Mouse (Mus musculus) T-helper 2 cell (primary cell): ENCODE measurements at regions not wholly inside any gene's neighbourhood (a gene's known extent, or its start where the extent isn't known, plus 50 kb on each side); places are given as distances from the start of the nearest gene placed in this dataset.
"Not testable (repeated sequence)": the region's sequence is repeated elsewhere in the genome, so short reads cannot be mapped to it uniquely, and the experiment has no call there.

Experiments used
- in situ Hi-C: fragments of 300-600 bp; cut with MboI, MseI; formaldehyde crosslinking; loops from one replicate; pipeline ENCODE4 v1.15.1; 2025; ENCODE audit warnings: high pct_unique_total_duplicates

- in situ Hi-C loops: no loop called here
Observed at GRCm38 (mm10) chr9:9606322-9606721, 367.4 kb upstream of the Arhgap42 start.

- in situ Hi-C loops: no loop called here
Observed at GRCm38 (mm10) chr9:9591263-9591662, 352.4 kb upstream of the Arhgap42 start.

- in situ Hi-C loops: no loop called here
Observed at GRCm38 (mm10) chr9:9583011-9583605, 344.2 kb upstream of the Arhgap42 start.

- in situ Hi-C loops: no loop called here
Observed at GRCm38 (mm10) chr9:9582301-9583010, 343.6 kb upstream of the Arhgap42 start.

GRCm38 (mm10) chr9:9568040-9568649 lies 329.2 kb upstream of the Arhgap42 start:
- in situ Hi-C loops: no loop called here

GRCm38 (mm10) chr9:9564551-9564950 lies 325.6 kb upstream of the Arhgap42 start:
- in situ Hi-C loops: no loop called here

GRCm38 (mm10) chr9:9548657-9549056 lies 309.8 kb upstream of the Arhgap42 start:
- in situ Hi-C loops: no loop called here

GRCm38 (mm10) chr9:9547570-9547969 lies 308.7 kb upstream of the Arhgap42 start:
- in situ Hi-C loops: no loop called here

- in situ Hi-C loops: no loop called here
Observed at GRCm38 (mm10) chr9:9547121-9547520, 308.2 kb upstream of the Arhgap42 start.

GRCm38 (mm10) chr9:9500345-9500744 lies 261.4 kb upstream of the Arhgap42 start:
- in situ Hi-C loops: no loop called here

- in situ Hi-C loops: no loop called here
Observed at GRCm38 (mm10) chr9:9493594-9494182, 254.8 kb upstream of the Arhgap42 start.

- in situ Hi-C loops: no loop called here
Observed at GRCm38 (mm10) chr9:9477145-9477544, 238.2 kb upstream of the Arhgap42 start.

- in situ Hi-C loops: no loop called here
Observed at GRCm38 (mm10) chr9:9475009-9475744, 236.3 kb upstream of the Arhgap42 start.

GRCm38 (mm10) chr9:9444213-9444612 lies 205.3 kb upstream of the Arhgap42 start:
- in situ Hi-C loops: no loop called here

GRCm38 (mm10) chr9:9420326-9420725 lies 181.4 kb upstream of the Arhgap42 start:
- in situ Hi-C loops: no loop called here

GRCm38 (mm10) chr9:9412460-9413181 lies 173.7 kb upstream of the Arhgap42 start:
- in situ Hi-C loops: no loop called here

GRCm38 (mm10) chr9:9394190-9394589 lies 155.3 kb upstream of the Arhgap42 start:
- in situ Hi-C loops: not testable (repeated sequence)

GRCm38 (mm10) chr9:9376650-9377189 lies 137.8 kb upstream of the Arhgap42 start:
- in situ Hi-C loops: no loop called here

GRCm38 (mm10) chr9:9375304-9375904 lies 136.5 kb upstream of the Arhgap42 start:
- in situ Hi-C loops: no loop called here

- in situ Hi-C loops: loop anchor here (5.0 to 25.0 kb wide), 2 partner anchors 325 to 1385 kb away; no protein-coding TSS in a partner anchor
Observed at GRCm38 (mm10) chr9:9372594-9372993, 133.7 kb upstream of the Arhgap42 start.
